9 mouse cellular contexts compared by ENCODE assay signal in the genomic region with DNA sequence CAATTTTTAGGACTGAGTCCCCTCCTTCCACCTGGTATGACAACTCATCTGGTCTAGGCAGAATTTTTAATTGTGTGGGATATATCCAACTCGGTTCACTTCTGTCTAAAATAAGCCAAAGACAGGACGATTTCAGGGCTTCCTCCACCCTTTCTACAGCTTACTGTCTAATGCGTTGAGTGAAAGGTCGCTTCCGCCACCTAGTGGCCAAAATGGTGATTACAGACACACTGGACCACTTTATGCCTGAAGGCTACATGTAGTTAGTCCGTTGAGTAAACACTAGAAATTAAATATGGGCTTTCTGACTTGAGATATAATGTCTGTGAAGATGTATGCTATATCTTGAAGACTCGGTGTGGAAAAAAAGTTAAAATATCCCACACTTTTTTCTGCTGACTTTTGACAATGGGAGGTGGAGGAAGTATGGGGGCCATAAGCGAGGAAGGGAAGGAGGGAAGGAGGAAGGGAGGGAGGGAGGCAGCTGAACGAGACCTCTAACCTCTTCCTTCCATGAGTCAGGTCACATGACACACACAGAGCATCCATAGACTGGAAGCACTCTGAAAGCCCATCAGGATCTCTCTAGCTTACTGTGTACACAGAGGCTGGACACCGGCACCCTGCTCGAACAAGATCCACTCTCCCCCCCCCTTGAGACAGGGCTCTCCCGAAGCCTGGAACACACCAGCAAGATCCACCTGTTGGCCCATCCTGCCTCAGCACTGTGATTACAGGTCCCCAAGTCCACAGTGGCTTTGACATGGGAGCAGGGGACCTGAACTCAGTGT. TPM values are rescaled to one million over a fixed set of nuclear protein-coding genes. Genes with fewer than 3 reads are reported as not detected.
A peak's percentile ranks its signal among the peaks of the same experiment; 100 is the strongest.
DNase-seq lines count a peak whose midpoint lies in the region; ATAC-seq and TF ChIP-seq lines count a peak whose summit lies in the region.
"Had no signal": no experiment of that assay in that cellular context is flagged by ENCODE, and none has a peak within 500 bp of the region (broad histone marks: within the 10 kb centered on the region; RNA-seq: fewer than 3 reads in every experiment).

No protein-coding gene starts in this region.

- no peaks in the 10 kb centered on the region for H3K27me3 ChIP-seq in forebrain, embryonic 11.5 days (ENCODE audit: control insufficient read depth, insufficient read depth, low read length)
- H3K27me3 ChIP-seq in lung, embryonic 14.5 days (ENCODE audit: insufficient read depth, low read length): no peaks in the 10 kb centered on the region

- no peak overlapping the region for H3K27ac ChIP-seq in forebrain, embryonic 11.5 days (ENCODE audit: low read depth, low read length)
- H3K27ac ChIP-seq in lung, embryonic 14.5 days (ENCODE audit: low read depth): no peak overlapping the region

- H3K9me3 ChIP-seq in forebrain, embryonic 11.5 days (ENCODE audit: control insufficient read depth, low read length): 0 out of 2 replicates have a peak, but pooled peaks cover 2% of the 10 kb centered on the region
- H3K9me3 ChIP-seq in lung, embryonic 14.5 days (ENCODE audit: low read depth, low read length): no peaks in the 10 kb centered on the region

- TF ChIP-seq CTCF in lung, embryonic 14.5 days (IDR thresholded peaks at IDR 0.05; ENCODE audit: low read depth): peak; percentile 97

- no peaks in the 10 kb centered on the region for H3K4me1 ChIP-seq in forebrain, embryonic 11.5 days (replicated peaks; ENCODE audit: control insufficient read depth, insufficient read depth, low read length)
- no peaks in the 10 kb centered on the region for H3K4me1 ChIP-seq in lung, embryonic 14.5 days (ENCODE audit: insufficient read depth)

- ATAC-seq in forebrain, embryonic 11.5 days (replicated peaks; ENCODE audit: low FRiP score): peak; percentile 60
- peak; percentile 79 for ATAC-seq in lung, embryonic 14.5 days (ENCODE audit: insufficient read depth)

- H3K4me3 ChIP-seq in forebrain, embryonic 11.5 days (ENCODE audit: low read depth, low read length): no peak overlapping the region
- no peak overlapping the region for H3K4me3 ChIP-seq in lung, embryonic 14.5 days (ENCODE audit: low read depth, low read length)
- H3K4me3 ChIP-seq: erythroblast, embryonic 14.5 days had no signal

- no peaks in the 10 kb centered on the region for H3K36me3 ChIP-seq in forebrain, embryonic 11.5 days (ENCODE audit: control insufficient read depth, insufficient read depth, low read length)
- peaks cover 18% of the 10 kb centered on the region; the same call in 1 of the 2 replicates for H3K36me3 ChIP-seq in lung, embryonic 14.5 days (ENCODE audit: insufficient read depth)

- peak; percentile 78 to 89 for DNase-seq in CD8-positive naive resting alpha-beta T cell, adult 2 months (ENCODE audit: low read depth in 2 of 2, low spot score in 2 of 2)
- peak; percentile 64 for DNase-seq in brain, embryonic 18.5 days (ENCODE audit: low read depth, low spot score)
- DNase-seq in forebrain, embryonic 11.5 days (ENCODE audit: low spot score): peak; percentile 91
- peak; percentile 82 to 91 for DNase-seq in heart, postnatal 36 days
- peak; percentile 76 to 97 for DNase-seq in layer of hippocampus, adult 18-20 months (ENCODE audit: low spot score in 2 of 2)
- peak; percentile 97 for DNase-seq in lung, embryonic 14.5 days
- DNase-seq in ovary, adult 18-20 months (ENCODE audit: low spot score): peak; percentile 52
- peak; percentile 89 for DNase-seq in thymus, postnatal 0 days (ENCODE audit: low spot score)

- H3K4me2 ChIP-seq in forebrain, embryonic 11.5 days (ENCODE audit: low read depth, low read length, severe bottlenecking): no peak overlapping the region
- H3K4me2 ChIP-seq in lung, embryonic 14.5 days: no peak overlapping the region

- WGBS in forebrain, embryonic 11.5 days: 34% methylated on average over 12 of the region's 12 CpGs
- 27% methylated on average over 12 of the region's 12 CpGs for WGBS in lung, embryonic 14.5 days

- H3K9ac ChIP-seq in forebrain, embryonic 11.5 days (ENCODE audit: low read length): no peak overlapping the region
- no peak overlapping the region for H3K9ac ChIP-seq in lung, embryonic 14.5 days

- intact Hi-C loops in heart, postnatal 36 days (cut with DNase I): loop anchor here (1.0 to 5.0 kb wide), 4 partner anchors 108 to 677 kb away; no protein-coding TSS in a partner anchor

RNA-seq across cellular contexts. Expression of a gene that starts 20.6 kb away (rescaled TPM):
- 4.6 and 5.6 TPM in 2 replicates for polyA plus RNA-seq in forebrain, embryonic 11.5 days (2014; fragmentation: Nextera tagmentation; extraction: Ambion mirVana)
- total RNA-seq in heart, postnatal 36 days (2021): under 1 TPM in 1 of 2 experiments, not detected in 1; 0.11 TPM
- 100 to 1,000 TPM; 209 to 224 TPM for total RNA-seq in layer of hippocampus, adult 18-20 months (2021)
- polyA plus RNA-seq in lung, embryonic 14.5 days (2014; fragmentation: Nextera tagmentation; extraction: Ambion mirVana): 0.08 and 0.24 TPM in 2 replicates
- polyA plus RNA-seq in thymus, postnatal 0 days (2015; fragmentation: Nextera tagmentation; extraction: Ambion mirVana): 0.17 and 0.29 TPM in 2 replicates

RNA-seq across cellular contexts. Expression of a gene that starts 37.8 kb away (rescaled TPM):
- 44.1 and 48.4 TPM in 2 replicates for polyA plus RNA-seq in forebrain, embryonic 11.5 days (2014; fragmentation: Nextera tagmentation; extraction: Ambion mirVana)
- total RNA-seq in heart, postnatal 36 days (2021): 1 to 10 TPM; 1.8 to 2.4 TPM
- 1 to 10 TPM; 2.6 to 2.9 TPM for total RNA-seq in layer of hippocampus, adult 18-20 months (2021)
- polyA plus RNA-seq in lung, embryonic 14.5 days (2014; fragmentation: Nextera tagmentation; extraction: Ambion mirVana): 39.2 and 40.9 TPM in 2 replicates
- polyA plus RNA-seq in thymus, postnatal 0 days (2015; fragmentation: Nextera tagmentation; extraction: Ambion mirVana): 25.3 and 27.0 TPM in 2 replicates
